Mouse (Mus musculus) CH12F3 (cell line): ENCODE measurements around the gene Nova2.

Experiments used
- in situ Hi-C: fragments of 300-500 bp; cut with MboI; formaldehyde crosslinking; loops from 2 replicates; pipeline ENCODE4 v1.14.3; 2020; ENCODE audit warnings: low sequenced_read_pairs

Nova2 gene

GRCm38 (mm10) chr7:18923267-18923666 is 2.4 kb upstream of the Nova2 start:
- in situ Hi-C loops: no loop called here

- in situ Hi-C loops: no loop called here
Measured at GRCm38 (mm10) chr7:18923711-18924191, 1.9 kb upstream of the Nova2 start.

- in situ Hi-C loops: no loop called here
Measured at GRCm38 (mm10) chr7:18924321-18924720, 1.4 kb upstream of the Nova2 start.

- in situ Hi-C loops: no loop called here
Measured at GRCm38 (mm10) chr7:18926041-18926790, 528 bp downstream of the Nova2 start.

GRCm38 (mm10) chr7:18926911-18927310 is 1.2 kb downstream of the Nova2 start:
- in situ Hi-C loops: no loop called here

GRCm38 (mm10) chr7:18927759-18928158 is 2.1 kb downstream of the Nova2 start:
- in situ Hi-C loops: no loop called here

GRCm38 (mm10) chr7:18942376-18942775 is 16.7 kb downstream of the Nova2 start:
- in situ Hi-C loops: no loop called here

- in situ Hi-C loops: no loop called here
Measured at GRCm38 (mm10) chr7:18942815-18943214, 17.1 kb downstream of the Nova2 start.

- in situ Hi-C loops: no loop called here
Measured at GRCm38 (mm10) chr7:18948151-18948550, 22.5 kb downstream of the Nova2 start.

GRCm38 (mm10) chr7:18949781-18950522 is 24.3 kb downstream of the Nova2 start:
- in situ Hi-C loops: no loop called here

- in situ Hi-C loops: no loop called here
Measured at GRCm38 (mm10) chr7:18950523-18951315, 25.0 kb downstream of the Nova2 start.

GRCm38 (mm10) chr7:18951397-18951796 is 25.7 kb downstream of the Nova2 start:
- in situ Hi-C loops: no loop called here

- in situ Hi-C loops: no loop called here
Measured at GRCm38 (mm10) chr7:18957569-18958383, 32.1 kb downstream of the Nova2 start.

GRCm38 (mm10) chr7:18958384-18958766 is 32.7 kb downstream of the Nova2 start:
- in situ Hi-C loops: no loop called here

GRCm38 (mm10) chr7:18959446-18959845 is 33.8 kb downstream of the Nova2 start:
- in situ Hi-C loops: no loop called here

- in situ Hi-C loops: no loop called here
Measured at GRCm38 (mm10) chr7:18962171-18962792, 36.6 kb downstream of the Nova2 start.

- in situ Hi-C loops: no loop called here
Measured at GRCm38 (mm10) chr7:18962795-18963194, 37.1 kb downstream of the Nova2 start.

GRCm38 (mm10) chr7:18963294-18963843 is 37.7 kb downstream of the Nova2 start:
- in situ Hi-C loops: no loop called here

- in situ Hi-C loops: no loop called here
Measured at GRCm38 (mm10) chr7:18965312-18965711, 39.6 kb downstream of the Nova2 start.

GRCm38 (mm10) chr7:18967603-18968002 is 41.9 kb downstream of the Nova2 start:
- in situ Hi-C loops: no loop called here
